Mouse (Mus musculus): ENCODE measurements at regions not wholly inside any gene's neighbourhood (a gene's known extent, or its start where the extent isn't known, plus 50 kb on each side); places are given as distances from the start of the nearest gene placed in this dataset.

DNA sequence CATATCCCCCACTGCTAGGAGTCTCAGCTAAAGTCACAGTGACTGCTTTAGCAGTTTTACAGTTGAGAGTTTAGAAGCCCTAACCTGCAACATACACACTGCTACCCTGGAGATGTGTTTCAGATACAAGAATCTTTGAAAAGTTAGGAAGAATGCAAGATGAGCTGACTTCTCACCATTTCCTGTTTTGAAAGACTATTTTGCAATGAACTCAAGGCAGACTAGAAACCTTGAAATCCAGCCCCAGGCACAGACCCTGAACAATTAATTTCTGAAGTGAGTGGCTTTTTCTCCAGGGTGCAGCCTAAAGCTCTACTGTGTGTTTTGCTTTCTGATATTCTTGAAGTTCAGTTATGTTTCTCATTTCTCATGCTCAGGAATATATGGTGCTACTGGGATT lies 440.6 kb downstream of the Nebl start:
- DNase-seq (ENCODE audit: low spot score, missing footprints) (no peak), ATAC-seq (ENCODE audit: low FRiP score) (no peak)
- H3K36me3 ChIP-seq (ENCODE audit: control insufficient read depth, insufficient read depth, low read length): no peaks in the 10 kb centered on the region
- H3K9me3 ChIP-seq (ENCODE audit: control insufficient read depth, low read length): no peaks in the 10 kb centered on the region
- no peaks in the 10 kb centered on the region for H3K27me3 ChIP-seq (ENCODE audit: control insufficient read depth, insufficient read depth, low read length)
- no peak overlapping the region for H3K9ac ChIP-seq (ENCODE audit: low read length)
- no peak overlapping the region for H3K27ac ChIP-seq (ENCODE audit: low read depth, low read length)
- no peak overlapping the region for H3K4me2 ChIP-seq
- H3K4me1 ChIP-seq (ENCODE audit: control insufficient read depth, insufficient read depth, low read length): no peaks in the 10 kb centered on the region
- H3K4me3 ChIP-seq (ENCODE audit: low read depth, low read length): no peak overlapping the region

DNA sequence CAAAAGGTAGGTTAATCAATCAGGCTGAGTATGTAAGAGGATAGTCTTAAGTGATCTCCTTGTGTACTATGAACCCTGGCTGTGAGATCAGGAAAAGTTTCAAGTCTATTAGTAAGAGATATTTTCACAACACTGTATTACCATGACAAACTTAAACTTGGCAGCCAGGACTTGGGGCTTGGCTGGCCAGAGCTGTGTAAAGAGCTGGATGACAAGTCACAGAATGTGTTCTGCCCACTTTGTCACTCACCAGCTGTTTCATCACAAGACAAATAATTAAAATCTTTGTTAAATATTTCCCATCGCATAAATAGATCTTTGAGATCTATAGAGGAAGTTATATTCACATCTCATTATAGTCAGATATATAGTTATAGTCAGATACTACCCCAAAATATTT lies 443.7 kb downstream of the Nebl start:
- ATAC-seq (ENCODE audit: low FRiP score) (no peak), DNase-seq (ENCODE audit: low spot score, missing footprints) (no peak)
- no peak overlapping the region for H3K27ac ChIP-seq (ENCODE audit: low read depth, low read length)
- no peaks in the 10 kb centered on the region for H3K9me3 ChIP-seq (ENCODE audit: control insufficient read depth, low read length)
- H3K36me3 ChIP-seq (ENCODE audit: control insufficient read depth, insufficient read depth, low read length): no peaks in the 10 kb centered on the region
- no peaks in the 10 kb centered on the region for H3K27me3 ChIP-seq (ENCODE audit: control insufficient read depth, insufficient read depth, low read length)
- 82% methylated on average over 1 of the region's 1 CpGs for WGBS
- H3K9ac ChIP-seq (ENCODE audit: low read length): no peak overlapping the region
- H3K4me2 ChIP-seq: no peak overlapping the region
- no peak overlapping the region for H3K4me3 ChIP-seq (ENCODE audit: low read depth, low read length)
- H3K4me1 ChIP-seq (ENCODE audit: control insufficient read depth, insufficient read depth, low read length): no peaks in the 10 kb centered on the region

GRCm38 (mm10) chr2:17249960-17250359 lies 481.3 kb downstream of the Nebl start:
- Histone ChIP-seq H3K9me3 (ENCODE audit: control insufficient read depth, low read length) (no peaks in the 10 kb centered on the region), H3K4me2 (no peak overlapping the region), H3K36me3 (ENCODE audit: control insufficient read depth, insufficient read depth, low read length) (no peaks in the 10 kb centered on the region), H3K4me1 (ENCODE audit: control insufficient read depth, insufficient read depth, low read length) (no peaks in the 10 kb centered on the region), H3K9ac (ENCODE audit: low read length) (no peak overlapping the region), H3K27ac (ENCODE audit: low read depth, low read length) (no peak overlapping the region), H3K27me3 (ENCODE audit: control insufficient read depth, insufficient read depth, low read length) (no peaks in the 10 kb centered on the region), H3K4me3 (ENCODE audit: low read depth, low read length) (no peak overlapping the region)
- no peak for DNase-seq (ENCODE audit: low spot score, missing footprints)
- no peak for ATAC-seq (ENCODE audit: low FRiP score)
- WGBS: 79% methylated on average over 2 of the region's 2 CpGs

- Histone ChIP-seq H3K4me3 (ENCODE audit: low read depth, low read length) (no peak overlapping the region), H3K4me1 (ENCODE audit: control insufficient read depth, insufficient read depth, low read length) (no peaks in the 10 kb centered on the region), H3K36me3 (ENCODE audit: control insufficient read depth, insufficient read depth, low read length) (no peaks in the 10 kb centered on the region), H3K27me3 (ENCODE audit: control insufficient read depth, insufficient read depth, low read length) (no peaks in the 10 kb centered on the region), H3K27ac (ENCODE audit: low read depth, low read length) (no peak overlapping the region), H3K9me3 (ENCODE audit: control insufficient read depth, low read length) (no peaks in the 10 kb centered on the region), H3K9ac (ENCODE audit: low read length) (no peak overlapping the region), H3K4me2 (no peak overlapping the region)
- 83% methylated on average over 2 of the region's 2 CpGs for WGBS
- ATAC-seq (ENCODE audit: low FRiP score) (no peak), DNase-seq (ENCODE audit: low spot score, missing footprints) (no peak)
Observed at GRCm38 (mm10) chr2:17245821-17246220, 485.4 kb downstream of the Nebl start.

GRCm38 (mm10) chr2:17215607-17216006 lies 515.7 kb downstream of the Nebl start:
- no peak overlapping the region for H3K27ac ChIP-seq (ENCODE audit: low read depth, low read length)
- no peaks in the 10 kb centered on the region for H3K27me3 ChIP-seq (ENCODE audit: control insufficient read depth, insufficient read depth, low read length)
- H3K36me3 ChIP-seq (ENCODE audit: control insufficient read depth, insufficient read depth, low read length): no peaks in the 10 kb centered on the region
- no peak overlapping the region for H3K4me2 ChIP-seq
- DNase-seq (ENCODE audit: low spot score, missing footprints) (no peak), ATAC-seq (ENCODE audit: low FRiP score) (no peak)
- no peaks in the 10 kb centered on the region for H3K4me1 ChIP-seq (ENCODE audit: control insufficient read depth, insufficient read depth, low read length)
- H3K9me3 ChIP-seq (ENCODE audit: control insufficient read depth, low read length): no peaks in the 10 kb centered on the region
- H3K4me3 ChIP-seq (ENCODE audit: low read depth, low read length): no peak overlapping the region
- H3K9ac ChIP-seq (ENCODE audit: low read length): no peak overlapping the region
- WGBS: 89% methylated on average over 1 of the region's 1 CpGs

DNA sequence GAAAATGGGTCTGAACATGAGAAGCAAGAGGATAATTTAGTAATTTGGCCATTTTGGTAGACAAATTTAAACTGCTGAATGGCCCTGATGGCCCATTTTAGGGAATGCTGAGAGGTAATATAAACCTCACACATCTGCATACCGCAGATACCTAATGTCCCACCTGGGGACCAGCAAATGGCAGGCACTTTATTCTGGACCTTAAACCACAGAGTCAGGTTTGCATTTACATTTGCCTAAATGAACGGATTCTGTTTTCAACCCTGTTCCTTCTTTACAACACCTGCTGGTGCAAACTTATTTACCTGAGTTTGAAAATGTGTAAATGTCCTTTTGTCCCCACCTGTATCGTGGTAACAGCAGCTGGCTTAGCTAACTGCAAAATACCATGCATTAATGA lies 516.4 kb downstream of the Nebl start:
- H3K9me3 ChIP-seq (ENCODE audit: control insufficient read depth, low read length): no peaks in the 10 kb centered on the region
- 75% methylated on average over 3 of the region's 3 CpGs for WGBS
- DNase-seq (ENCODE audit: low spot score, missing footprints): no peak
- no peak overlapping the region for H3K27ac ChIP-seq (ENCODE audit: low read depth, low read length)
- H3K4me1 ChIP-seq (ENCODE audit: control insufficient read depth, insufficient read depth, low read length): no peaks in the 10 kb centered on the region
- no peak overlapping the region for H3K4me3 ChIP-seq (ENCODE audit: low read depth, low read length)
- no peak overlapping the region for H3K4me2 ChIP-seq
- no peak overlapping the region for H3K9ac ChIP-seq (ENCODE audit: low read length)
- H3K27me3 ChIP-seq (ENCODE audit: control insufficient read depth, insufficient read depth, low read length): no peaks in the 10 kb centered on the region
- no peaks in the 10 kb centered on the region for H3K36me3 ChIP-seq (ENCODE audit: control insufficient read depth, insufficient read depth, low read length)
- ATAC-seq (ENCODE audit: low FRiP score): no peak

DNA sequence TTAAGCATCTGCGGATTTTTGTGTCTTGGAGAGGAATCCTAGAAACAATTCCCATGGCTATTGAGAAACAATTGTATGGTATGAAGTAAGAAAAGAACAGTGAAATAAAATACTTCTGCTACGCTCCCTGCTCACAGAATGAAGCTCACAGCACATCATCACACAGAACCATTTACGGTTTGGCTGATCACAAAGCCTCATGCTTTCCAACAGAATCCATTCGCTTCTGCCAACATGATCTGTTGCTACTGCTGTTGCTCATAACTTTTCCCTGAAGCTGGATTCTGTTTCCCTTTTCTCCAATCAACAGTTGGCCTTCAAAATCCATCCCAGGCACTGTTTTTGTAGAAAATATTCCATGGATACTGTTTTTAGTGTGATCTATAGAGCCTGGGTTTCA lies 518.7 kb downstream of the Nebl start:
- Histone ChIP-seq H3K9me3 (ENCODE audit: control insufficient read depth, low read length) (no peaks in the 10 kb centered on the region), H3K4me2 (no peak overlapping the region), H3K4me1 (ENCODE audit: control insufficient read depth, insufficient read depth, low read length) (no peaks in the 10 kb centered on the region), H3K4me3 (ENCODE audit: low read depth, low read length) (no peak overlapping the region), H3K27ac (ENCODE audit: low read depth, low read length) (no peak overlapping the region), H3K9ac (ENCODE audit: low read length) (no peak overlapping the region), H3K27me3 (ENCODE audit: control insufficient read depth, insufficient read depth, low read length) (no peaks in the 10 kb centered on the region), H3K36me3 (ENCODE audit: control insufficient read depth, insufficient read depth, low read length) (no peaks in the 10 kb centered on the region)
- no peak for DNase-seq (ENCODE audit: low spot score, missing footprints)
- no peak for ATAC-seq (ENCODE audit: low FRiP score)
- 97% methylated on average over 4 of the region's 4 CpGs for WGBS

GRCm38 (mm10) chr2:17211105-17211504 lies 520.2 kb downstream of the Nebl start:
- H3K27ac ChIP-seq (ENCODE audit: low read depth, low read length): no peak overlapping the region
- H3K9ac ChIP-seq (ENCODE audit: low read length): no peak overlapping the region
- DNase-seq (ENCODE audit: low spot score, missing footprints): no peak
- H3K4me3 ChIP-seq (ENCODE audit: low read depth, low read length): no peak overlapping the region
- ATAC-seq (ENCODE audit: low FRiP score): no peak
- no peaks in the 10 kb centered on the region for H3K36me3 ChIP-seq (ENCODE audit: control insufficient read depth, insufficient read depth, low read length)
- H3K4me1 ChIP-seq (ENCODE audit: control insufficient read depth, insufficient read depth, low read length): no peaks in the 10 kb centered on the region
- H3K27me3 ChIP-seq (ENCODE audit: control insufficient read depth, insufficient read depth, low read length): no peaks in the 10 kb centered on the region
- H3K4me2 ChIP-seq: no peak overlapping the region
- no peaks in the 10 kb centered on the region for H3K9me3 ChIP-seq (ENCODE audit: control insufficient read depth, low read length)

DNA sequence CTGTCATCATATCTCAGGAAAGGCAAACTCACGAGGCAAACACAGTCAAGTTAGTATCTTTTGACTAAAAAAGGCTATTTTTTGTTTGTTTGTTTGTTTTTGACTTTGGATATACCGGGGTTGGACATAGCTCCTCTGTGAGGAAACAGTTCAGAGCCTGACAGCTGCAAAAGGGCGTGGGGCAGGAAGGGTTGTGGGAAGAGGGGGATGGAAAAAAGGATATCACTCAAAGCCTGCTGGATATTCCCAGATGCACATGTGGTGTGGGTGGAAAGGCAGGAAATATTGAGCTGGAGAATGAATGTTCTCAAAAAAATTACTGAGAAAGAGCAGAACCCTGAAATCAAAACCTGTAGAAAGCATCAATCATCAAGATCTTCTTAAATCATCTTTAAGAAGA lies 537.7 kb downstream of the Nebl start:
- Histone ChIP-seq H3K4me2 (no peak overlapping the region), H3K9ac (ENCODE audit: low read length) (no peak overlapping the region), H3K9me3 (ENCODE audit: control insufficient read depth, low read length) (no peaks in the 10 kb centered on the region), H3K4me1 (ENCODE audit: control insufficient read depth, insufficient read depth, low read length) (no peaks in the 10 kb centered on the region), H3K27ac (ENCODE audit: low read depth, low read length) (no peak overlapping the region), H3K36me3 (ENCODE audit: control insufficient read depth, insufficient read depth, low read length) (no peaks in the 10 kb centered on the region), H3K27me3 (ENCODE audit: control insufficient read depth, insufficient read depth, low read length) (no peaks in the 10 kb centered on the region), H3K4me3 (ENCODE audit: low read depth, low read length) (no peak overlapping the region)
- no peak for DNase-seq (ENCODE audit: low spot score, missing footprints)
- no peak for ATAC-seq (ENCODE audit: low FRiP score)
- 72% methylated on average over 3 of the region's 3 CpGs for WGBS

DNA sequence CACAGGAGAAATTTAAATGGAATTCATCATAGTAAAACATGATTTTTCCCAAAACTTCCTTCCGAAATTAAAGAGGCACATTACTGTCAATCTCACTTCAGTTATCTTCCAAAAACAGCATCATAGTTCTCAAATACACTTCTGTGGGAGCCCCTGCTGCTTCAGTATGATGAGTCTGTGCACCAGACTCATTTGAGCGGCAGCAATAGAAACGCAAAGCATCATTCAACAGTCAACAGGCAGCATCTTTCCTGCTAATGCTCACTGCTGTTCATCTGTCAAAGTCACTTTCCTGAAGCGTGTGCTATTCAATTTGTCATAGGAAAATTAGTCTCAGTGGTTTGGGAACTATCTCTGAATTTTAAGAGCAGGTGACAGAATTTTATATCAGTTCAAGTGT lies 542.1 kb downstream of the Nebl start:
- H3K4me1 ChIP-seq (ENCODE audit: control insufficient read depth, insufficient read depth, low read length): no peaks in the 10 kb centered on the region
- WGBS: 89% methylated on average over 4 of the region's 4 CpGs
- no peak overlapping the region for H3K9ac ChIP-seq (ENCODE audit: low read length)
- H3K27ac ChIP-seq (ENCODE audit: low read depth, low read length): no peak overlapping the region
- no peak overlapping the region for H3K4me2 ChIP-seq
- H3K36me3 ChIP-seq (ENCODE audit: control insufficient read depth, insufficient read depth, low read length): no peaks in the 10 kb centered on the region
- no peaks in the 10 kb centered on the region for H3K9me3 ChIP-seq (ENCODE audit: control insufficient read depth, low read length)
- ATAC-seq (ENCODE audit: low FRiP score) (no peak), DNase-seq (ENCODE audit: low spot score, missing footprints) (no peak)
- H3K27me3 ChIP-seq (ENCODE audit: control insufficient read depth, insufficient read depth, low read length): no peaks in the 10 kb centered on the region
- no peak overlapping the region for H3K4me3 ChIP-seq (ENCODE audit: low read depth, low read length)

Data from midbrain, embryonic 11.5 days (tissue).